Mouse (Mus musculus): ENCODE results near the gene Cenpw. TPM values are rescaled to one million over a fixed set of nuclear protein-coding genes. Genes with fewer than 3 reads are reported as not detected.

Cenpw gene
- 4.9 and 12.4 TPM in 2 replicates for polyA plus RNA-seq (2012; ENCODE audit: low replicate concordance)

GRCm38 (mm10) chr10:30199916-30200826 is at the start of gene Cenpw:
Cenpw (minus strand) TSS chr10:30200560.

All from hematopoietic multipotent progenitor cell, adult 10-12 weeks (in vitro differentiated cells).